11 mouse cellular contexts compared by ENCODE assay signal in the genomic region with DNA sequence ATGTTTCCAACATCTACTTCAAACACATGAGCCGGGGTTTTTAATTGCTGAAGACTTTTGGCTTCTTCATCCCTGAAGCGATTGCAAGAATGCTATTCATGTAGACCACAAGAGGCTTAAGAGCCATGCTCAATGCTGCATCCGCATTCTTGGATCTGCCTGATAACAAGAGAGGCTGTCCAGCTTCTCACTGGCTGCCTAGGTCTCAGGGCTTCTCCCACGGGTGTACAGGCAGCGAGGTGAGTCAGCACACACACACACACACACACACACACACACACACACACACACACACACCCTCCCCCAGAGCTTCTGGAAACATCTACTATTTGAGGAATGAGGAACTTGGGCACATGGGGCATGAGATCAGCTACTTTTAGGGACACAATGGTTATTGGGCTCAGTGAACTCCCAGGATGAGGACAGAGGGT.
DNase-seq lines count a peak whose midpoint lies in the region; ATAC-seq and TF ChIP-seq lines count a peak whose summit lies in the region.
"Had no signal": no experiment of that assay in that cellular context is flagged by ENCODE, and none has a peak within 500 bp of the region (broad histone marks: within the 10 kb centered on the region; RNA-seq: fewer than 3 reads in every experiment).

No protein-coding gene starts in this region.

- 13% methylated on average over 5 of the region's 5 CpGs for WGBS in heart, embryonic 14.5 days
- 65% methylated on average over 5 of the region's 5 CpGs for WGBS in limb, embryonic 14.5 days

- peaks cover 16 to 18% of the 10 kb centered on the region in 2 experiments for H3K4me1 ChIP-seq in heart, embryonic 14.5 days (ENCODE audit: control insufficient read depth in 2 of 2, insufficient read depth in 2 of 2, low read length in 2 of 2)
- peaks cover 22% of the 10 kb centered on the region for H3K4me1 ChIP-seq in limb, embryonic 14.5 days (ENCODE audit: control insufficient read depth, insufficient read depth, low read length)
- H3K4me1 ChIP-seq: megakaryocyte, embryonic 14.5 days had no signal

- H3K27me3 ChIP-seq in heart, embryonic 14.5 days (ENCODE audit: control insufficient read depth, insufficient read depth, low read length): no peaks in the 10 kb centered on the region
- no peaks in the 10 kb centered on the region for H3K27me3 ChIP-seq in limb, embryonic 14.5 days (ENCODE audit: control insufficient read depth, insufficient read depth, low read length)
- H3K27me3 ChIP-seq: megakaryocyte, embryonic 14.5 days had no signal

- no peak overlapping the region for H3K4me3 ChIP-seq in heart, embryonic 14.5 days (ENCODE audit: control insufficient read depth in 1 of 2, insufficient read depth in 1 of 2, low read depth in 1 of 2, low read length in 2 of 2)
- no peak overlapping the region for H3K4me3 ChIP-seq in limb, embryonic 14.5 days (replicated peaks; ENCODE audit: low read length)

- no peak for ATAC-seq in heart, embryonic 14.5 days (ENCODE audit: insufficient number of reproducible peaks, insufficient read depth, low FRiP score, low read depth)
- no peak for ATAC-seq in limb, embryonic 14.5 days (ENCODE audit: low FRiP score, low read depth)

- H3K36me3 ChIP-seq in heart, embryonic 14.5 days (ENCODE audit: control insufficient read depth, insufficient read depth, low read length): no peaks in the 10 kb centered on the region
- H3K36me3 ChIP-seq in limb, embryonic 14.5 days (ENCODE audit: control insufficient read depth, insufficient read depth, low read length): no peaks in the 10 kb centered on the region

- peak; percentile 75 for DNase-seq in urinary bladder, postnatal 14 days (ENCODE audit: low spot score)
- DNase-seq in urinary bladder, adult 2 months (ENCODE audit: low spot score): no peak
- DNase-seq in limb, embryonic 14.5 days (ENCODE audit: low spot score): peak; percentile 30
- DNase-seq in yolk sac, embryonic 10.5 days (ENCODE audit: low spot score): peak; percentile 20
- DNase-seq in spleen, postnatal 10 days (ENCODE audit: low spot score in 2 of 2): no peak
- DNase-seq in thymus, postnatal 0 days (ENCODE audit: low spot score): no peak
- DNase-seq in cerebellum, postnatal 36 days: no peak
- DNase-seq: right cerebral cortex, adult 18-20 months; thymus, postnatal 25 days had no signal

- H3K9me3 ChIP-seq in heart, embryonic 14.5 days (ENCODE audit: control insufficient read depth, low read length): no peaks in the 10 kb centered on the region
- H3K9me3 ChIP-seq in limb, embryonic 14.5 days (ENCODE audit: control insufficient read depth, low read length): no peaks in the 10 kb centered on the region

- peak overlapping the region; percentile 34 for H3K4me2 ChIP-seq in heart, embryonic 14.5 days (ENCODE audit: low read length)
- H3K4me2 ChIP-seq in limb, embryonic 14.5 days (replicated peaks; ENCODE audit: low read depth, low read length, severe bottlenecking): no peak overlapping the region

- H3K27ac ChIP-seq in heart, embryonic 14.5 days (replicated peaks in 1 of 2; ENCODE audit: control insufficient read depth in 1 of 2, insufficient read depth in 1 of 2, low read depth in 2 of 2, low read length in 2 of 2): no peak overlapping the region
- H3K27ac ChIP-seq in limb, embryonic 14.5 days (replicated peaks; ENCODE audit: low read depth, low read length): no peak overlapping the region

- H3K9ac ChIP-seq in heart, embryonic 14.5 days (ENCODE audit: low read length): no peak overlapping the region
- no peak overlapping the region for H3K9ac ChIP-seq in limb, embryonic 14.5 days (ENCODE audit: low read depth, low read length, severe bottlenecking)

- TF ChIP-seq POLR2A in limb, embryonic 14.5 days (IDR thresholded peaks at IDR 0.05; ENCODE audit: borderline replicate concordance, extremely low read depth, insufficient read depth, insufficient read length): no peak

Comparison
In these comparisons a context has a peak if more than half of its experiments do, and no peak if none do; other contexts are left out.
1. DNase-seq: peak in urinary bladder, postnatal 14 days (single experiment), limb, embryonic 14.5 days (single experiment) and yolk sac, embryonic 10.5 days (single experiment); none in urinary bladder, adult 2 months (single experiment), spleen, postnatal 10 days (0 of 2), thymus, postnatal 0 days (single experiment) and cerebellum, postnatal 36 days (0 of 2).